Mouse (Mus musculus) limb, embryonic 10.5 days (tissue): ENCODE measurements at regions not wholly inside any gene's neighbourhood (a gene's known extent, or its start where the extent isn't known, plus 50 kb on each side); places are given as distances from the start of the nearest gene placed in this dataset.

Experiments
- DNase-seq: peaks from one replicate; pipeline ENCODE4 v3.0.0-alpha.2; 2017; ENCODE audit warnings: low spot score
- H3K27ac ChIP-seq: fragments of 300-500 bp; sonication (generic); 2 replicates; pipeline ENCODE4 v1.5.1; 2016; ENCODE audit warnings: mild to moderate bottlenecking
- H3K27me3 ChIP-seq: fragments of 300-500 bp; sonication (generic); 2 replicates; pipeline ENCODE4 v1.6.1; 2016; ENCODE audit warnings: low read depth, mild to moderate bottlenecking; ENCODE audit not compliant: poor library complexity, severe bottlenecking
- H3K36me3 ChIP-seq: fragments of 300-500 bp; sonication (generic); 2 replicates; pipeline ENCODE4 v1.6.1; 2016; ENCODE audit warnings: mild to moderate bottlenecking, moderate library complexity
- H3K4me1 ChIP-seq: fragments of 300-500 bp; sonication (generic); 2 replicates; pipeline ENCODE4 v1.6.1; 2016
- H3K4me3 ChIP-seq: fragments of 300-500 bp; sonication (generic); 2 replicates; pipeline ENCODE4 v1.5.1; 2016; ENCODE audit warnings: mild to moderate bottlenecking, moderate library complexity
- H3K9me3 ChIP-seq: fragments of 300-500 bp; sonication (generic); replicated peaks from 2 replicates; pipeline ENCODE4 v1.6.1; 2016; ENCODE audit warnings: mild to moderate bottlenecking
- WGBS: fragments of 180-500 bp; shearing (Covaris S2); methylation state at CpG from one replicate; pipeline ENCODE4 v1.1.7; 2016; 5-methylcytosine and 5-hydroxymethylcytosine counted together

DNA sequence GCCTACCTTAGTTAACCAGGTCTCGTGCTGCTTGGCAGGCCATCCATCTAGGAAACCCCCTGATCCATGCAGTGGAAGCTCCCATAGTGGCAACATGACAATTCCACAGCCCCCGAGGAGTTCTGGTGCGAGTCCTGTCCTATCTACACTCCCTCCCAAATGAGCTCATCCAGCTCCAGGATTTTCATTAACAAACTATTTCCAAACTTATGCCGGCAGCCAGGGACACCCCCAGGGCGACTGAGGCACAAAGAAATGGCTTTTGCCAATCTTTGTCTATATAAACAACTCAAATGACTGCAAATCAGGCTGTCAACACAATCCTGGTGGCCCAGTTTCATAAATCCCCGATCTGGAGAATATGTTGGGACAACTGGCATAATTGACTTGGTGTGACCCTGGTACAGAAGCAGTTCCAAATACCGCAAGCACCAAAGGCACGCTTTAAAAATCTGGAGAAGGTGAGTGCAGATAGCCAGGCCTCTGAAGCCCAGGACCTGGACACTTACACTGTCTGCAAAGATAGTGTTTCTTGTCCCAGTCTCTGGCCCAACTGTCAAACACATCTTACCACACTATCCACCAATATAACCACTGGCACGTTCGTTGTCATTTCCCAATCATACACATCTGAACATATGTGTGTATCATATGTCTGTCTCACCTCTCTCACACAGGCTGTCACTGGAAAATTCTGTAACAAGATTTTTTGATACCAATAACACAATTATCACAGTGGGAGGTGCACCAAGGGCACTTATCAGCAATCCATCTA lies 179.9 kb downstream of the Atp6ap1l start:
- WGBS = 82% methylated on average over 10 of the region's 10 CpGs

DNA sequence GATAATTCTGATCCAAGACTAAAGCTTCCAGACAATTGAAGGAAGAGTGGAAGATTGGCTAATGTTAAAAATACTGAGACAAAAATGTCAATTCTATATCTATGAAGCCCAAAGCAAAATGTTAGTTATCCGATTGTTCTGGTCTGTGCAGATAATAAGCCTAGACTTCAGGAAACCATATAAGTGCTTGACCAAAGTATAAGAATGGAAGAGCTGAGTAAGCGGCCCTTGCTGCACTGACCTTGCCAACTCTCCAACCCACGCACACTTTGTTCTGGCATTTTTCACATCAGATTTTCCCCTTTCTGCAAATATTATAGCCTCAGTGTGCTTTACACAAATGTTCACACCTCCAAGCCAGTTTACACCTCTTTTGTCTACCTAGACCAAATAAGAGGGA lies 180.6 kb downstream of the Atp6ap1l start:
- WGBS = 99% methylated on average over 3 of the region's 3 CpGs
- Histone ChIP-seq H3K27me3 (no peaks in the 10 kb centered on the region), H3K9me3 (no peaks in the 10 kb centered on the region), H3K27ac (no peak overlapping the region), H3K36me3 (no peaks in the 10 kb centered on the region), H3K4me1 (peaks cover 22% of the 10 kb centered on the region), H3K4me3 (no peak overlapping the region)
- no peak for DNase-seq

More for the DNA sequence above, 179.9 kb downstream of the Atp6ap1l start:
- no peaks in the 10 kb centered on the region for H3K27me3 ChIP-seq
- H3K9me3 ChIP-seq = no peaks in the 10 kb centered on the region
- no peak overlapping the region for H3K27ac ChIP-seq
- no peaks in the 10 kb centered on the region for H3K36me3 ChIP-seq
- no peak for DNase-seq
- peaks cover 22% of the 10 kb centered on the region for H3K4me1 ChIP-seq
- H3K4me3 ChIP-seq = no peak overlapping the region

DNA sequence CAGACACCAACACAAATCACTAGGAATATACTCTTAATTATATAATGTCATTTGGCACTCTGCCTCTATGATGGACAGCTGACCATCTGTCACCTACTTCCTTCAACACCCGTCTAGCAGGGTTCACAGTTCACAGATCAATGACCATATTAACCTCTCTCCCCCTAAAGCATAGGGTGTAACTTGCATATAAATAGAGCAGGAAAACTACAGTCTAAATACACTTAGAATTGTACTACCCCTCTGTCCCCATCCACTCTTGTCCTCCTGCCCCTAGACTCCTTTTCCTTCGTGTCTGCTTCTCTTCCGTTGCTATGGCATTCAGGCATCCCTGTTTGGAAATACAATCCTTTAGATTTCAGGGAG lies 181.6 kb downstream of the Atp6ap1l start:
- Histone ChIP-seq H3K4me3 (no peak overlapping the region), H3K36me3 (no peaks in the 10 kb centered on the region), H3K9me3 (no peaks in the 10 kb centered on the region), H3K4me1 (peaks cover 22% of the 10 kb centered on the region), H3K27me3 (no peaks in the 10 kb centered on the region), H3K27ac (no peak overlapping the region)
- DNase-seq = no peak
- WGBS = 57% methylated on average over 3 of the region's 3 CpGs

DNA sequence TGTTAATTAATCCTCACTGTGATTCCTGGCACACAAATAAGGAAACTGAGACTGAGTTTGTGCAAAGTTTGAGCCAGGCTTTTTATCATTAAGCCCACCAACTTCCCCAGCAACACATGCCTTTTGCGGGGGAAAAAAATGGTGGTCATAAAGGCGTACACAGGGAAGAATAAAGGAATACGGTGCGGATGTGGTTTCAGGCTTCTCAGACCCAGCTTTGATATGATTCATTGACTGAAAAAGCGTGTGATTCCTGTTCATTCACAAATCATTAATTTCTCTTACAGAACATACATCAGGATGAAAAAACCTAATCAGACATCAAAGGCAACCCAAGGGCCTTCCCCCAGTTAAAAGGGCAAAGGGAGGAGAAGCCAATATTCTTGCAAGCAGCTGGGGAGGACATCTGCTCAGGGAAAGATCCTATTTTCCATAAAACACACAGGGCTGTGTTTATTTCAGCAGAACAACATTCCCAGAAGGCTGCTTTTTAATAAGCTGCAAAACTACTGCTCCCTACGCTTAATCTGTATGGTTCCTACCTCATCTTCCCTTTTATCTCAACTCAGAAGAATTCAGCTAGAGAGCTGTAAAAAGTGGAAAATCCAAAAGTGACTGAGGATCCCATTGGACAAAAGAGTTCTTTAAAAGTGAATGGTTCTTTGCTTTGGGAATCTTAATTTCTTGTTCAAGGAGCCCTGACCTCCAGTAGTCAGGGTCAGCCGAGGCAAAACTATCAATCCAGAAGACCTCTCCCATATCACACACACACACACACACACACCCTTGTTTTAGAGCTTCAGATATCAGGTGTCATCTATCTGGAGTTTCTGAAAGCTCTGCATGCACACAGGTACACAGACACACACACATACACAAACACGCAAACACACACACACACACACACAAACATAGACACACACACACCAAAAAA lies 182.3 kb downstream of the Atp6ap1l start:
- H3K36me3 ChIP-seq = no peaks in the 10 kb centered on the region
- no peaks in the 10 kb centered on the region for H3K9me3 ChIP-seq
- 57% methylated on average over 8 of the region's 8 CpGs for WGBS
- no peaks in the 10 kb centered on the region for H3K27me3 ChIP-seq
- H3K4me1 ChIP-seq = peaks cover 22% of the 10 kb centered on the region
- H3K27ac ChIP-seq = no peak overlapping the region
- no peak overlapping the region for H3K4me3 ChIP-seq
- no peak for DNase-seq

DNA sequence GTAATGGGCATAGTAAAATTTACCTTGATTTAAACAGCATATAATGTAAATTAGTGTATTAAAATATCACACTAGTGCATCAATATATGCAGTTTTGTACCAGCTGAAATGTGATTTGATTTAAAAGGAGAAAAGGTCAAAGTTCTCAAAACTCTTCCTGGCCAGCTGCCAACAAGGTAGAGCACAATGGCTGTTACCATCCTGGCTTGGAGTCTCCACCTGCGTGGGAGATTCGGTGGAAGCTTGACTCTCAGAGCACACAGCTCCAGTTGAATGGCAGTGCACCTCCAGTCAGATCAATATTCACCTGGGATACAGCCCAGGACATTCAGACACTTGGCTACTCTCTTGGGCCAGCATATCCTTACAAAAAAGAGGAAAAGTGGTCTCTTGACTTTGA lies 220.8 kb downstream of the Atp6ap1l start:
- Histone ChIP-seq H3K9me3 (no peaks in the 10 kb centered on the region), H3K27ac (no peak overlapping the region), H3K4me1 (no peaks in the 10 kb centered on the region; the same call in 1 of the 2 replicates), H3K27me3 (no peaks in the 10 kb centered on the region), H3K36me3 (no peaks in the 10 kb centered on the region), H3K4me3 (no peak overlapping the region)
- no peak for DNase-seq
- WGBS = 93% methylated on average over 2 of the region's 2 CpGs

DNA sequence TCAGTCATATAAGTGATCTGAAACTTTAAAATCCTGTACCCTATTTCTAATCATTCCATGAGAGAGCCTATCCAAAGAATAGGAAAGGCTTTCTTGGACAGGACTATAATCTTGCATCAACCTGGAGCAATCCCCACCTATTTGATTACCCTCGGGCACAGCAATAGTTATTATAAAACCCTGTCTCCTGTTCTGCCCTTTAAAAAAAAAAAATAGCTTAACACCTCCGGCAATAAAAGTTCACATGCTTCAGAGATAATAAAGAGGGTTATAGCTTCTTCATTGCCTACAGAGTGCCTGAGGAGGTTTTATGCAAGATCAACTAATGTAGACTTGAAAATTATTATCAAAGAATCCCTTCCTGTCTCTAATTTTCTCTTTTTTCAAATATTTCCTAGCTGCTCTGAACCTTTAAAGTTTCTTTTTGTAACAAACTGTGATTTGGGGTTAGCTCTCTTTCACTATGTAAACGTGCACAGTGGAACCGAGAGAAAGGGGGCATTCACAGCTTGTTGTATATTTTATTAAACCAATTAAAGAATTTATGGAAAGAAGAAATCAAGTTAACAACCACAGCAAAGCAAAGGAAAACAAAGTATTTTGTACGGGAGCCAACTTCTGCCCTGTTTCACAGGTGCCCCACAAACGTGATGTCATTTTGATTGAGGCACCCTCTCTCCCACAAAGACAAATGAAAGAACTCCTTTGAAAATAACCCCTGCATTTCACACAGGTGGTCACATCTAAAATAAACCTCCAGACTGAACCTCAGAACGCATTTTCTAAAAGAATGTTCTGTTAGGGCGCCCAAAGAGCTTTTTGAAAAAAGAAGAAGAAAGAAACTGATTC lies 225.8 kb downstream of the Atp6ap1l start:
- no peak overlapping the region for H3K27ac ChIP-seq
- H3K36me3 ChIP-seq = no peaks in the 10 kb centered on the region
- peaks cover 2% of the 10 kb centered on the region; the same call in 1 of the 2 replicates for H3K4me1 ChIP-seq
- H3K9me3 ChIP-seq = no peaks in the 10 kb centered on the region
- no peak for DNase-seq
- no peak overlapping the region for H3K4me3 ChIP-seq
- 75% methylated on average over 8 of the region's 8 CpGs for WGBS
- no peaks in the 10 kb centered on the region for H3K27me3 ChIP-seq

DNA sequence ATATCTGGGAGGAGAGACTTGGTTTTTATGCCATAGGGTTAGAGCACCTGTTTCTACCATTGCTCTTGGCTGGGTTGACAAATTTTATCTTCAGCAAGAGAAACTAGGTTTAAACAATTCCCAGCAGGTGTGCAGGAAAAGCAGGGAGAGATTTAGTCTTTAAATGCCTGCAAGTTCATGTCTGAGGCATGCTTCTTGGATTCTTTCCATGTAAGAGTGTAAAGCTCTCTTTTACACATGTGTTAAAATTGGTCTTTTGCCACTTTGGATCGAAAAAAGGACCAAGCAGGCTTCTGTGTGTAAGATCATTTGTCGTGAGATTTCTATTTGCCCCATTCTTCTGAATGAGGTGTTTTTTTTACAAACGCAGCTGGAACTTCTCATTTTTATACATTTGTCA lies 231.3 kb downstream of the Atp6ap1l start:
- Histone ChIP-seq H3K9me3 (no peaks in the 10 kb centered on the region), H3K27me3 (no peaks in the 10 kb centered on the region), H3K27ac (no peak overlapping the region), H3K4me3 (no peak overlapping the region), H3K4me1 (no peaks in the 10 kb centered on the region), H3K36me3 (no peaks in the 10 kb centered on the region)
- WGBS = 92% methylated on average over 3 of the region's 3 CpGs
- no peak for DNase-seq

DNA sequence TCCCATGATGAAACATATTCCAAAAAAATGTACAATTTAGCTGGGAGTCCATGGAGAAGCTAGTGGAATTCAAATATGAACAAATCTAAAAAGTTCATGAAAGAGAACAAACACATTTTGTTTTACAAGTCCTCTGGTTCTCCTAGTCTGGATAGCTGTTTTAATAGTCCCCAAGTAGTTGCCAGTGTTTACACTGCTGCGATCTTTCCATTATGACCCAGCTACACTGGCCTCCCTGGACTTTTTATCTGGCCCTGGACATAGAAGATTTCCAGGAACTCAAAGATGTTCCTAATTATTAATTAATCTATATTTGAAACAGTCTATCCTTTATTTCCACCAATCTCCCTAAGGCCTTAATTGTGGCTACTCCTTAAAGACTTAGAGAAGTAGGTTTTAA lies 232.1 kb downstream of the Atp6ap1l start:
- Histone ChIP-seq H3K36me3 (no peaks in the 10 kb centered on the region), H3K27me3 (no peaks in the 10 kb centered on the region), H3K9me3 (no peaks in the 10 kb centered on the region), H3K27ac (no peak overlapping the region), H3K4me3 (no peak overlapping the region), H3K4me1 (no peaks in the 10 kb centered on the region)
- no peak for DNase-seq
- WGBS = 96% methylated on average over 1 of the region's 1 CpGs

DNA sequence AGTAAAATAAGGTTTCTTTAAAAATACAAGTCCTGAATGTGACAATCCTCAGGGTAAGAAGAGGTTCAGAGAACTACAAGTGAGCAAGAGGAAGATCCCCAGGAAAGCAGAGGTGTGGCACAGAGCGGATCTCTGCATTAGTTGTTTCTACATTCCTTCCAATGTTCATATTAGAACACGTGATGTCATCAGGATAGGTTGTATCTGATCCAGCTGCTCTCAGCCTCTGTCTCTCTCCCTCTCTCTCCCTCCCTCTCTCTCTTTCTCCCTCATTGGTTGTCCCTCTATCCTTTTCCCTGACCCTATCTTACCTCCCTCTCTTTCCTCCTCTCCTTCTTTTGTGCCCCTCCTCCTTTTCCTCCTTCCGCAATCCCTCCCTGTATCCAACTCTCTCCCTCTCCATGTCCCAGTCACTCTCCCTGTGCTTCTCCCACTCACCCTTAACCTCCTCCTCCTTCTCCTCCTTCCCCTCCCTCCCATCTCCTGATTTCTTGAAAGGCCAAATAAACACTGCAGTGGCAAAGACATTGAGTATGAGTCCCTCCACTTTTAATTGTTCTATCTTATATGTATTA lies 243.5 kb downstream of the Atp6ap1l start:
- Histone ChIP-seq H3K9me3 (no peaks in the 10 kb centered on the region), H3K4me3 (no peak overlapping the region), H3K36me3 (no peaks in the 10 kb centered on the region), H3K27me3 (no peaks in the 10 kb centered on the region), H3K27ac (no peak overlapping the region), H3K4me1 (peaks cover 7% of the 10 kb centered on the region; the same call in 1 of the 2 replicates)
- no peak for DNase-seq
- 91% methylated on average over 3 of the region's 3 CpGs for WGBS

DNA sequence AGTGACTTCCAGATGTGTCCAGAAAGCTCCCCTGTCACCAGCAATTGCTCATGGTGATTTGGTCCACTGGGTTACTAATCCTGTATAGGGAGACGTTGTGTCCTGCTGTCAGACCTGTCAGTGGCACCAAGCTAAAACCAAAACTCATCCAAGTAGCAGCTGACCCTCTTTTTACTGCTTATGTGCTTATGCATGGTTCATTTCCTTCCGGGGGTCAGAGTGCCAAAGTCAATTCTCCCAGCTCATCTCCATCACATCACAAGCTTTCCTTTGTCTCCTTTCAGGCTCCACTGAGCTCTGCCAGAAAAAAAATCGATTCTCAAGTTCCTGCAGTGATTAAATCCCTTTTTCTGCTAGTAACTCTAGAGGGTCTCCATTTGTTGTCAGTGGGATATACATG lies 244.2 kb downstream of the Atp6ap1l start:
- H3K4me1 ChIP-seq = peaks cover 7% of the 10 kb centered on the region; the same call in 1 of the 2 replicates
- H3K36me3 ChIP-seq = no peaks in the 10 kb centered on the region
- H3K4me3 ChIP-seq = no peak overlapping the region
- no peak for DNase-seq
- H3K27ac ChIP-seq = no peak overlapping the region
- H3K9me3 ChIP-seq = no peaks in the 10 kb centered on the region
- 35% methylated on average over 3 of the region's 3 CpGs for WGBS
- H3K27me3 ChIP-seq = no peaks in the 10 kb centered on the region

DNA sequence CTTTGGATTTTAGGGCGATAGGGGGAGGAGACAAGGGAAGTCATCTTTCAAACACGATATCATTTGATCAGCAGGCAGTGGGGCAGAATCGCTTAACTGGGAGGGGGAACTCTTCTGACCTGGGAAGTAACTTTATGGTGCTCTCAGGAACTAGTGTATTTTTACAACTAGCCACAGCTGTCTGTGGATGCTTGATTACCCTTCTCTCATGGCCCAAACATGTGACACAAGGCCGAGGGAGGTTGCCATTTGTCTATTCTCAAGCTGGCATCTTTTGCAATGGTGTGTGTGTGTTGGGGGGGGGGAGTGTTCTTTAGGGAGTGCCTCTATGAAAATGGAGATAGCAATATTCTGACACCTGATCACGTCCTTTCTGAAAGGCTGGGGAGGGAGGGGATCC lies 246.1 kb downstream of the Atp6ap1l start:
- DNase-seq = no peak
- peaks cover 7% of the 10 kb centered on the region; the same call in 1 of the 2 replicates for H3K4me1 ChIP-seq
- WGBS = 68% methylated on average over 5 of the region's 5 CpGs
- no peaks in the 10 kb centered on the region for H3K36me3 ChIP-seq
- no peaks in the 10 kb centered on the region for H3K9me3 ChIP-seq
- no peak overlapping the region for H3K27ac ChIP-seq
- H3K27me3 ChIP-seq = no peaks in the 10 kb centered on the region
- no peak overlapping the region for H3K4me3 ChIP-seq

DNA sequence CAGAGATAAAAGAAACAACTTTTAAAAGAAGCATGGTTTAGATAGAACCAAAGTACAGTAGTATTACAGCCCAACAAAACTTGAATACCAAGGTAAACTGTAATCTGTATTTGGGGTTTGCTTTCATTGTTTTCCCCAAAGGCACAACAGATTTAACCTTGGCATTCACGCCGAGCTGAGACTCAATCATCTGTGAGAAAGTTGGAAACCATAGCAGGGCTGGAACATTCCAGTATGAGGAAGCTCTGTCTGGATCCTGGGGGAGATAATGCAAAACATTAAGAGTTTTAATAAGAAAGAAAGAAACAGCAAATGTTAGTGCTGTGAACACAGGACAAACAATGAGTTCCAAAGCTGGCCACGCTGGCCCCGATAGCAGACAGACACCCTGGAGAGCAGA lies 258.8 kb downstream of the Atp6ap1l start:
- no peak overlapping the region for H3K27ac ChIP-seq
- H3K27me3 ChIP-seq = no peaks in the 10 kb centered on the region
- WGBS = 81% methylated on average over 4 of the region's 4 CpGs
- no peak for DNase-seq
- no peaks in the 10 kb centered on the region for H3K9me3 ChIP-seq
- H3K4me1 ChIP-seq = peaks cover 16% of the 10 kb centered on the region
- H3K4me3 ChIP-seq = no peak overlapping the region
- no peaks in the 10 kb centered on the region for H3K36me3 ChIP-seq
